Mouse (Mus musculus) lung, embryonic 14.5 days (tissue): Measurements from ENCODE around the gene 4930583I09Rik. TPM values are rescaled to one million over a fixed set of nuclear protein-coding genes. Genes with fewer than 3 reads are reported as not detected.

ENCODE experiments used
- ATAC-seq: fragments of 200-750 bp; cut with Nextera tagmentation; 2 replicates; pipeline ENCODE4 v1.8.0; 2017; ENCODE audit warnings: mild to moderate bottlenecking, moderate TSS enrichment, moderate library complexity; ENCODE audit not compliant: insufficient read depth
- DNase-seq: peaks from one replicate; pipeline ENCODE4 v3.0.0-alpha.2; 2015
- H3K27ac ChIP-seq: fragments of 300-500 bp; sonication (generic); 2 replicates; pipeline ENCODE4 v1.5.1; 2014; ENCODE audit warnings: low read depth, mild to moderate bottlenecking, moderate library complexity
- H3K27me3 ChIP-seq: fragments of 300-500 bp; sonication (generic); 2 replicates; pipeline ENCODE4 v1.6.1; 2014; ENCODE audit warnings: low read length, control low read depth; ENCODE audit not compliant: insufficient read depth
- H3K36me3 ChIP-seq: fragments of 300-500 bp; sonication (generic); 2 replicates; pipeline ENCODE4 v1.6.1; 2014; ENCODE audit warnings: control low read depth; ENCODE audit not compliant: insufficient read depth
- H3K4me1 ChIP-seq: fragments of 300-500 bp; sonication (generic); 2 replicates; pipeline ENCODE4 v1.6.1; 2014; ENCODE audit warnings: antibody characterized with exemption, control low read depth; ENCODE audit not compliant: insufficient read depth
- H3K4me2 ChIP-seq: fragments of 300-500 bp; sonication (generic); 2 replicates; pipeline ENCODE4 v1.6.1; 2014; ENCODE audit warnings: mild to moderate bottlenecking
- H3K4me3 ChIP-seq: fragments of 300-500 bp; sonication (generic); 2 replicates; pipeline ENCODE4 v1.5.1; 2014; ENCODE audit warnings: low read depth, low read length
- H3K9ac ChIP-seq: fragments of 300-500 bp; sonication (generic); 2 replicates; pipeline ENCODE4 v1.6.1; 2014
- H3K9me3 ChIP-seq: fragments of 300-500 bp; sonication (generic); 2 replicates; pipeline ENCODE4 v1.6.1; 2016; ENCODE audit warnings: low read depth, low read length, control low read depth
- CTCF ChIP-seq: IDR thresholded peaks from 2 replicates; pipeline ENCODE4 v1.5.1; 2016; ENCODE audit warnings: antibody characterized with exemption, low read depth
- WGBS: fragments of 180-500 bp; shearing (Covaris S2); extraction: QIAGEN DNeasy Blood & Tissue Kit; methylation state at CpG from one replicate; pipeline ENCODE4 v1.1.7; 2014; 5-methylcytosine and 5-hydroxymethylcytosine counted together
- polyA plus RNA-seq: library from polyadenylated mRNA; unstranded; fragments of >200 nt; fragmentation: Nextera tagmentation; extraction: Ambion mirVana; gene quantifications from 2 replicates; pipeline ENCODE4 v1.2.1, GENCODE M21; 2014

4930583I09Rik gene
- polyA plus RNA-seq, 1 experiment from 2014 or later = not detected

DNA sequence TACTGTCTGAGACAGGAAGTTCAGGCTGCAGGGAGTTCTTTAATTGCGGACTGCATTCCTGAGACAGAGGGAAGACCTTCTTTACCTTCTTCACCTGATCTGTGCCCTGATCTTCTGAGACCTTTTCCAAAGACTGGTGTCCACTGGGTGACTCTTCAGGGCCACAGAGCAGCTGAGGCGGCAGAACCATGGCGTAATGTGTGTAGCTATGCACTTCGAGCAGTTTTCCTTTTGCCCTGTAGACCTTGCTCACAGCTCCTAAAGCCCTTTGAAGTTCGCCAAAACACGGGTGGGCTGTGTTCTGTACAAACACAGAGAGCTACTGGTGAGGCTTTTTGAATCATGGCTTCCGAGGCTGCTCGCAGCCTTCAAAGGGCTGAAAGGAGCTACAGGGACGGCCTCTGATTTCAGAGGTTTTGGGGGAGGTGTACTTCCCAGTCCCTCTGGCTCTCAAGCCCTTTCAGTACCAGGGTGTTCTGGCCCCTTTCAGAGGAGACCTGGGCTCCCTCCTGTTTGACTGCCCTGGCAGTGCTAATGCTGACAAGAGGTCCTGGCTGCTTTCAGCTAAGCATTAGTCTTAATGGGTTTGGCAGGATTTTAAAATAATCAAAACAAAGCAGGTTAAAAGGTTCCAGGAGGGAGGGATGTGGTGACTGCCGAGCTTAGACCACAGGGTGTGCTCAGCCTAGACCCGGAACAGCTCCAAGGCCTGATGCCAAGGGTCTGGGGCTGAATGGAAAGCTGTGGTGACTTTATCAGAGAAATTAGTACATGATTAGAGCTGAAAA lies 33.5 kb downstream of the 4930583I09Rik start:
- Histone ChIP-seq H3K9ac (no peak overlapping the region), H3K4me1 (no peaks in the 10 kb centered on the region), H3K4me2 (no peak overlapping the region), H3K4me3 (no peak overlapping the region), H3K27ac (no peak overlapping the region), H3K9me3 (no peaks in the 10 kb centered on the region), H3K36me3 (no peaks in the 10 kb centered on the region), H3K27me3 (no peaks in the 10 kb centered on the region)
- peak; percentile 79 for ATAC-seq
- 23% methylated on average over 11 of the region's 11 CpGs for WGBS
- TF ChIP-seq CTCF = no peak
- DNase-seq = peak; percentile 34

DNA sequence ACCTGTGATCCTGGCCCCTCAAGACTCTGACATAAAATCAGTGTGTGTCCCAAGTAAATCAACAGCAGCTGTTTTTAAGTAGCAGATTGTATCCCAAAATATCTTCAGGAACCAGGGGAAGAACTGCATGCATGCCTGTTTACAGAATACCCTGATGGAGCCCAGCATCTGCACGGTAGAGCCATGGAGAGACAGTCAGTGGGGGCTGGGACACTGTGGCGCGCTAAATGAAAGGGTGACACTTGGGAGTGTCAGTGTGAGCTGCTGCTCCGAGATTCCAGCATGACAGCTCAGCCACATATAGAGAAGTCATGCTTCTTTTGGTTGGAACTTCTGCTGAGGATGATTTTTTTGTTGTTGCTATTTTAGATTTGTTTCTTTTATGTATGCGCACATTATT lies 43.2 kb downstream of the 4930583I09Rik start:
- no peak overlapping the region for H3K4me3 ChIP-seq
- DNase-seq = no peak
- no peaks in the 10 kb centered on the region for H3K9me3 ChIP-seq
- no peak overlapping the region for H3K4me2 ChIP-seq
- TF ChIP-seq CTCF = no peak
- no peaks in the 10 kb centered on the region for H3K36me3 ChIP-seq
- no peak overlapping the region for H3K27ac ChIP-seq
- H3K9ac ChIP-seq = no peak overlapping the region
- ATAC-seq = no peak
- H3K27me3 ChIP-seq = no peaks in the 10 kb centered on the region
- 52% methylated on average over 5 of the region's 5 CpGs for WGBS
- H3K4me1 ChIP-seq = no peaks in the 10 kb centered on the region

DNA sequence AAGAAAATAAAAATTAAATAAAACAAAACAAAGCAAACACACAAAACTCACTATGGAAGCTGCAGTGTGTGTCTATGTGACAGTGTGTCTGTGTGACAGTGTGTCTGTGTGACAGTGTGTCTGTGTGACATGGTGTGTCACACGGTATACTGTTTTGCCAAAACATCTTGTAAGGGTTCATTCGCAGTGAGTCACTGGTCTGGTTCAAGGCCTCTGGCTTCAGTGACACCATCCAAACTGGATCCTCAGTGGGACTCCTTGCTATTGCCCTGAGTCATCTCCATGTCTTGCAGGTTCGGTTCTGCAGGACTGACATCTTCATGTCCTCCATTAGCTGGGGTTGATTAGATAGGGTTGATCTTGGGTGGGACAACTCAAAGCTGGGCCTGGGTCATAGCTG lies 43.8 kb downstream of the 4930583I09Rik start:
- H3K4me2 ChIP-seq = no peak overlapping the region
- no peak overlapping the region for H3K9ac ChIP-seq
- TF ChIP-seq CTCF = no peak
- no peak overlapping the region for H3K27ac ChIP-seq
- no peak overlapping the region for H3K4me3 ChIP-seq
- no peaks in the 10 kb centered on the region for H3K36me3 ChIP-seq
- ATAC-seq (no peak), DNase-seq (no peak)
- no peaks in the 10 kb centered on the region for H3K27me3 ChIP-seq
- H3K4me1 ChIP-seq = no peaks in the 10 kb centered on the region
- no peaks in the 10 kb centered on the region for H3K9me3 ChIP-seq
- WGBS = 86% methylated on average over 3 of the region's 3 CpGs

DNA sequence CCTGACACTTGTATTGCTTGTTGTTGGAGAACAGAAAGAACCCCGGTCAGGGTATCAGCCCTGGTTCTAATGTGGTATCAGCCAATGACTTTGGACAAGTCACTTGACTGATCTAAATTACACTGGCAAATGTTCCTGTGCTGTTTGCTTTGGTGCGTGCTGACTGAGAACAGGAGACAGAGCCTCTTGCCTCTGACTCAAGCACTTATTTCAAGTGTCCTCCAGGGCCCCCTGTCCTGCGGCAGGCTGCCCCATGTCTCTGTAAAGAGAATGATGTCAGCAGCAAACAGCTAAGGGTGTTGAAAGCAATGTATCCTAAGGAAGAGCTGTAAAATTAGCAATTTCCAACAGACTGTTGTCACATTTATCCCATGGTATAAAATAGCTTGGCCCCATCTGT lies 46.7 kb downstream of the 4930583I09Rik start:
- Histone ChIP-seq H3K9me3 (no peaks in the 10 kb centered on the region), H3K36me3 (no peaks in the 10 kb centered on the region), H3K27ac (no peak overlapping the region), H3K27me3 (no peaks in the 10 kb centered on the region), H3K4me3 (no peak overlapping the region), H3K4me1 (no peaks in the 10 kb centered on the region), H3K4me2 (no peak overlapping the region), H3K9ac (no peak overlapping the region)
- WGBS = 23% methylated on average over 3 of the region's 3 CpGs
- DNase-seq = no peak
- TF ChIP-seq CTCF = no peak
- no peak; the same call in 1 of the 2 replicates for ATAC-seq

DNA sequence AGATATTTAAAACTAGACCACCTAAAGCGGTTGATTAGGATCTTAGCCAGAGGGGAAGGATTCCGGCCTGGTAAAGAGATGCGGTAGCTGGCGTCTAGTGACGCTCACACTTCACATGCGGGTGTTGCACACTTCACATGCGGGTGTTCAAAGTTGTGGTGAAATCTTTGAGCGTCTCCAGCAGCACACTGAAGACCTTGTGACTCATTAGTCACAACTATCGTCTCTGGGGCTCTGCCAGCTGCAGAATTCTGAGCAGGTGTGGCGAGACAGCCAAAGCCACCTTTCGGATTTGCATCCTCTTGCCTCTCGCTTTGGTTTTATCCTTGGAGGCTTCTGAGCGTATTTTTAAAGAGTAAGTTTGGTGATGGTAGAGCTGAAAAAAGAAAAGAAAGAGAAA lies 47.6 kb downstream of the 4930583I09Rik start:
- Histone ChIP-seq H3K4me3 (no peak overlapping the region), H3K4me1 (no peaks in the 10 kb centered on the region), H3K27me3 (no peaks in the 10 kb centered on the region), H3K27ac (no peak overlapping the region), H3K4me2 (no peak overlapping the region), H3K9me3 (no peaks in the 10 kb centered on the region), H3K9ac (no peak overlapping the region), H3K36me3 (no peaks in the 10 kb centered on the region)
- TF ChIP-seq CTCF = no peak
- 71% methylated on average over 13 of the region's 13 CpGs for WGBS
- DNase-seq (no peak), ATAC-seq (no peak)

DNA sequence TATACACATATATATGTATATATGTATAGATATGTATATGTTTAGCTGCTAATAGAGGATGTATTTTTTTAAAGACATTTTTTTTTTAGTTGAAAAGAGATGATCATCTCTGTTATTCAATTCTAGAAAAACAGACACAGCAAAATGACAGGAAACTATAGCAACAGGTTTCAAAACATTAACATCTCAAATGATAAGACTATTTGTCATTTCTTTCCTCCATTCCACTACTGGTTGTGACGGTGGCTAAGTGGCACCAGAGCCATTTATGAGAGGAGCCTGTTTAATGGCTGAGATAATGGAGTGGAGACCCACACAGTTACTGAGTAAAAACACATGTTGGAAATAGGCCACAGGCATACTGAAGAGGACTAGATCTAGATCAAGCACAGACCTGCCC lies 49.9 kb downstream of the 4930583I09Rik start:
- H3K4me1 ChIP-seq = no peaks in the 10 kb centered on the region
- DNase-seq (no peak), ATAC-seq (no peak)
- H3K27ac ChIP-seq = no peak overlapping the region
- H3K36me3 ChIP-seq = no peaks in the 10 kb centered on the region
- 25% methylated on average over 1 of the region's 1 CpGs for WGBS
- no peak overlapping the region for H3K4me3 ChIP-seq
- no peak for TF ChIP-seq CTCF
- no peak overlapping the region for H3K9ac ChIP-seq
- H3K27me3 ChIP-seq = no peaks in the 10 kb centered on the region
- no peaks in the 10 kb centered on the region for H3K9me3 ChIP-seq
- H3K4me2 ChIP-seq = no peak overlapping the region

Other genes starting within 250 kb of the 4930583I09Rik start
- 9.0 and 10.3 TPM in 2 replicates for gene Man2a1, start 235.3 kb downstream of the 4930583I09Rik start, polyA plus RNA-seq